In genomic region chr6:143164906-143165255, GRCm38 (mm10) we compare ENCODE assay signal across 22 mouse cellular contexts.
"Had no signal": no experiment of that assay in that cellular context is flagged by ENCODE, and none has a peak within 500 bp of the region (broad histone marks: within the 10 kb centered on the region; RNA-seq: fewer than 3 reads in every experiment).

No protein-coding gene starts in this region.

- ATAC-seq: liver, embryonic 12.5 days; midbrain, embryonic 13.5 days; midbrain, embryonic 16.5 days had no signal

- H3K27me3 ChIP-seq: limb, embryonic 13.5 days; liver, embryonic 12.5 days; liver, embryonic 15.5 days; lung, embryonic 15.5 days; megakaryocyte, embryonic 14.5 days; midbrain, embryonic 13.5 days; neural tube, embryonic 13.5 days; stomach, embryonic 15.5 days had no signal

- DNase-seq: kidney, adult 9 months; layer of hippocampus, adult 9-11 months; lung, adult 18-20 months; lung, postnatal 10 days; lung, postnatal 36 days; retina, postnatal 1 day; right cerebral cortex, postnatal 25 days; spleen, adult 18-20 months; thymus, postnatal 25 days had no signal

- H3K9me3 ChIP-seq: limb, embryonic 10.5 days; limb, embryonic 13.5 days; liver, embryonic 12.5 days; liver, embryonic 15.5 days; lung, embryonic 15.5 days; megakaryocyte, embryonic 14.5 days; midbrain, embryonic 10.5 days; midbrain, embryonic 13.5 days; neural tube, embryonic 13.5 days; stomach, embryonic 15.5 days had no signal

- H3K4me3 ChIP-seq: layer of hippocampus, adult 2 months; limb, embryonic 10.5 days; limb, embryonic 13.5 days; liver, embryonic 12.5 days; liver, embryonic 15.5 days; lung, embryonic 15.5 days; megakaryocyte, embryonic 14.5 days; midbrain, embryonic 10.5 days; midbrain, embryonic 13.5 days; myocyte; neural tube, embryonic 13.5 days; stomach, embryonic 15.5 days had no signal

- H3K36me3 ChIP-seq: limb, embryonic 10.5 days; limb, embryonic 13.5 days; lung, embryonic 15.5 days; midbrain, embryonic 13.5 days; neural tube, embryonic 13.5 days; stomach, embryonic 15.5 days had no signal
